Mouse (Mus musculus) spleen, adult 18-20 months (tissue): ENCODE results near the gene Selenom.

ENCODE experiments used
- DNase-seq, 2 experiments: peaks; one replicate each; pipeline ENCODE4 v3.0.0; 2022; ENCODE audit warnings: mixed read lengths in 2 of 2

Selenom gene

GRCm38 (mm10) chr11:3514529-3515054, at the start of gene Selenom:
Selenom (plus strand) TSS chr11:3514684.
- peak; percentile 64 to 82 for DNase-seq

- no peak for DNase-seq
Observed at GRCm38 (mm10) chr11:3471448-3471850, 43.0 kb upstream of the Selenom start.

- DNase-seq: peak; percentile 47 to 83
Observed at GRCm38 (mm10) chr11:3472484-3472883, 42.0 kb upstream of the Selenom start.

- DNase-seq: no peak
Observed at GRCm38 (mm10) chr11:3474480-3475115, 39.9 kb upstream of the Selenom start.

- DNase-seq: no peak
Observed at GRCm38 (mm10) chr11:3475489-3475888, 39.0 kb upstream of the Selenom start.

GRCm38 (mm10) chr11:3483980-3484642, 30.4 kb upstream of the Selenom start:
- no peak for DNase-seq

- no peak for DNase-seq
Observed at GRCm38 (mm10) chr11:3486349-3486748, 28.1 kb upstream of the Selenom start.

- DNase-seq: no peak
Observed at GRCm38 (mm10) chr11:3487952-3488570, 26.4 kb upstream of the Selenom start, which contains the start of gene Pla2g3. Pla2g3 (plus strand) TSS chr11:3488284.

- DNase-seq: no peak
Observed at GRCm38 (mm10) chr11:3489036-3489435, 25.4 kb upstream of the Selenom start.

- DNase-seq: no peak
Observed at GRCm38 (mm10) chr11:3492748-3493147, 21.7 kb upstream of the Selenom start.

GRCm38 (mm10) chr11:3494857-3495256, 19.6 kb upstream of the Selenom start:
- no peak for DNase-seq

GRCm38 (mm10) chr11:3495496-3495895, 19.0 kb upstream of the Selenom start:
- no peak for DNase-seq

- no peak for DNase-seq
Observed at GRCm38 (mm10) chr11:3496756-3497155, 17.7 kb upstream of the Selenom start.

- DNase-seq: no peak
Observed at GRCm38 (mm10) chr11:3497296-3497695, 17.2 kb upstream of the Selenom start.

- no peak for DNase-seq
Observed at GRCm38 (mm10) chr11:3502057-3502456, 12.4 kb upstream of the Selenom start.

GRCm38 (mm10) chr11:3502459-3503072, 11.9 kb upstream of the Selenom start:
- no peak for DNase-seq

- no peak for DNase-seq
Observed at GRCm38 (mm10) chr11:3503755-3504693, 10.5 kb upstream of the Selenom start.

GRCm38 (mm10) chr11:3508226-3508625, 6.3 kb upstream of the Selenom start:
- DNase-seq: no peak

GRCm38 (mm10) chr11:3509181-3510085, 5.1 kb upstream of the Selenom start:
- no peak for DNase-seq

GRCm38 (mm10) chr11:3510321-3510720, 4.2 kb upstream of the Selenom start:
- no peak for DNase-seq

GRCm38 (mm10) chr11:3513291-3513690, 1.2 kb upstream of the Selenom start:
- DNase-seq: no peak
